Mouse (Mus musculus): Measurements from ENCODE around the gene Klhl10. TPM values are rescaled to one million over a fixed set of nuclear protein-coding genes. Genes with fewer than 3 reads are reported as not detected.

Klhl10 gene
- total and polyA plus RNA-seq, 2 experiments: 0.05 to 0.18 TPM

GRCm38 (mm10) chr11:100432002-100432401, 9.7 kb upstream of the Klhl10 start:
- no peak overlapping the region for H3K4me3 ChIP-seq (ENCODE audit: insufficient read depth, low read depth, low read length)
- no peak for DNase-seq (ENCODE audit: extremely low read depth, low read depth, low spot score)
- H3K79me2 ChIP-seq (ENCODE audit: control insufficient read depth, insufficient read depth, low read length): no peaks in the 10 kb centered on the region
- H3K27me3 ChIP-seq (ENCODE audit: control insufficient read depth, insufficient read depth, low read length): no peaks in the 10 kb centered on the region
- no peak for TF ChIP-seq CTCF (IDR thresholded peaks at IDR 0.05; ENCODE audit: low read depth, low read length)
- TF ChIP-seq POLR2A (IDR thresholded peaks at IDR 0.05; ENCODE audit: extremely low read depth, insufficient read depth, low read length): no peak
- WGBS: 91% methylated on average over 5 of the region's 5 CpGs
- no peak overlapping the region for H3K9ac ChIP-seq (ENCODE audit: low read depth, low read length)
- H3K36me3 ChIP-seq (ENCODE audit: control insufficient read depth, insufficient read depth, low read length): no peaks in the 10 kb centered on the region
- no peak overlapping the region for H3K27ac ChIP-seq (replicated peaks; ENCODE audit: insufficient read depth, low read depth, low read length)
- no peaks in the 10 kb centered on the region for H3K4me1 ChIP-seq (ENCODE audit: control insufficient read depth, insufficient read depth, low read length)

- H3K36me3 ChIP-seq (ENCODE audit: control insufficient read depth, insufficient read depth, low read length): no peaks in the 10 kb centered on the region
- no peak overlapping the region for H3K27ac ChIP-seq (replicated peaks; ENCODE audit: insufficient read depth, low read depth, low read length)
- TF ChIP-seq CTCF (IDR thresholded peaks at IDR 0.05; ENCODE audit: low read depth, low read length) (no peak), POLR2A (IDR thresholded peaks at IDR 0.05; ENCODE audit: extremely low read depth, insufficient read depth, low read length) (no peak)
- H3K9ac ChIP-seq (ENCODE audit: low read depth, low read length): no peak overlapping the region
- H3K4me1 ChIP-seq (ENCODE audit: control insufficient read depth, insufficient read depth, low read length): no peaks in the 10 kb centered on the region; the same call in 1 of the 2 replicates
- H3K79me2 ChIP-seq (ENCODE audit: control insufficient read depth, insufficient read depth, low read length): no peaks in the 10 kb centered on the region
- DNase-seq (ENCODE audit: extremely low read depth, low read depth, low spot score): no peak
- H3K4me3 ChIP-seq (ENCODE audit: insufficient read depth, low read depth, low read length): no peak overlapping the region
- H3K27me3 ChIP-seq (ENCODE audit: control insufficient read depth, insufficient read depth, low read length): no peaks in the 10 kb centered on the region
- 90% methylated on average over 9 of the region's 9 CpGs for WGBS
Measured at GRCm38 (mm10) chr11:100435678-100436246, 6.0 kb upstream of the Klhl10 start.

- Histone ChIP-seq H3K79me2 (ENCODE audit: control insufficient read depth, insufficient read depth, low read length) (no peaks in the 10 kb centered on the region), H3K9ac (ENCODE audit: low read depth, low read length) (no peak overlapping the region), H3K36me3 (ENCODE audit: control insufficient read depth, insufficient read depth, low read length) (no peaks in the 10 kb centered on the region), H3K27me3 (ENCODE audit: control insufficient read depth, insufficient read depth, low read length) (no peaks in the 10 kb centered on the region), H3K4me1 (ENCODE audit: control insufficient read depth, insufficient read depth, low read length) (no peaks in the 10 kb centered on the region; the same call in 1 of the 2 replicates), H3K4me3 (ENCODE audit: insufficient read depth, low read depth, low read length) (no peak overlapping the region), H3K27ac (replicated peaks; ENCODE audit: insufficient read depth, low read depth, low read length) (no peak overlapping the region)
- WGBS: 95% methylated on average over 1 of the region's 1 CpGs
- TF ChIP-seq CTCF (IDR thresholded peaks at IDR 0.05; ENCODE audit: low read depth, low read length) (no peak), POLR2A (IDR thresholded peaks at IDR 0.05; ENCODE audit: extremely low read depth, insufficient read depth, low read length) (no peak)
- DNase-seq (ENCODE audit: extremely low read depth, low read depth, low spot score): no peak
Measured at GRCm38 (mm10) chr11:100437901-100438300, 3.8 kb upstream of the Klhl10 start.

GRCm38 (mm10) chr11:100440691-100441522, 810 bp upstream of the Klhl10 start:
- Histone ChIP-seq H3K36me3 (ENCODE audit: control insufficient read depth, insufficient read depth, low read length) (no peaks in the 10 kb centered on the region), H3K27ac (replicated peaks; ENCODE audit: insufficient read depth, low read depth, low read length) (no peak overlapping the region), H3K79me2 (ENCODE audit: control insufficient read depth, insufficient read depth, low read length) (no peaks in the 10 kb centered on the region), H3K27me3 (ENCODE audit: control insufficient read depth, insufficient read depth, low read length) (no peaks in the 10 kb centered on the region), H3K9ac (ENCODE audit: low read depth, low read length) (peak overlapping the region; percentile 80), H3K4me3 (ENCODE audit: insufficient read depth, low read depth, low read length) (peak overlapping the region; percentile 86), H3K4me1 (ENCODE audit: control insufficient read depth, insufficient read depth, low read length) (no peaks in the 10 kb centered on the region; the same call in 1 of the 2 replicates)
- TF ChIP-seq POLR2A (IDR thresholded peaks at IDR 0.05; ENCODE audit: extremely low read depth, insufficient read depth, low read length) (0 out of 2 replicates have a peak, but pooled peaks have one; percentile 24), CTCF (IDR thresholded peaks at IDR 0.05; ENCODE audit: low read depth, low read length) (no peak)
- DNase-seq (ENCODE audit: extremely low read depth, low read depth, low spot score): peak; percentile 34
- 3% methylated on average over 52 of the region's 52 CpGs for WGBS

- H3K27me3 ChIP-seq (ENCODE audit: control insufficient read depth, insufficient read depth, low read length): no peaks in the 10 kb centered on the region
- whole genome bisulfite sequencing: 86% methylated on average over 6 of the region's 6 CpGs
- DNase-seq (ENCODE audit: extremely low read depth, low read depth, low spot score): no peak
Measured at GRCm38 (mm10) chr11:100442625-100443024, 908 bp downstream of the Klhl10 start.

More at GRCm38 (mm10) chr11:100442625-100443024, 908 bp downstream of the Klhl10 start:
- H3K36me3 ChIP-seq (ENCODE audit: control insufficient read depth, insufficient read depth, low read length): no peaks in the 10 kb centered on the region
- no peak for TF ChIP-seq POLR2A (IDR thresholded peaks at IDR 0.05; ENCODE audit: extremely low read depth, insufficient read depth, low read length)
- no peak for TF ChIP-seq CTCF (IDR thresholded peaks at IDR 0.05; ENCODE audit: low read depth, low read length)
- no peak overlapping the region for H3K9ac ChIP-seq (ENCODE audit: low read depth, low read length)
- no peaks in the 10 kb centered on the region for H3K79me2 ChIP-seq (ENCODE audit: control insufficient read depth, insufficient read depth, low read length)
- no peaks in the 10 kb centered on the region; the same call in 1 of the 2 replicates for H3K4me1 ChIP-seq (ENCODE audit: control insufficient read depth, insufficient read depth, low read length)
- H3K27ac ChIP-seq (replicated peaks; ENCODE audit: insufficient read depth, low read depth, low read length): no peak overlapping the region
- H3K4me3 ChIP-seq (ENCODE audit: insufficient read depth, low read depth, low read length): no peak overlapping the region

Measured in liver, adult 2 months (tissue).